Mouse (Mus musculus): ENCODE measurements at regions not wholly inside any gene's neighbourhood (a gene's known extent, or its start where the extent isn't known, plus 50 kb on each side); places are given as distances from the start of the nearest gene placed in this dataset.

GRCm38 (mm10) chr2:147277636-147278035 is 83.6 kb upstream of the Nkx2-2 start:
- Histone ChIP-seq H3K9me3 (replicated peaks) (no peaks in the 10 kb centered on the region), H3K4me3 (replicated peaks) (no peak overlapping the region), H3K4me2 (replicated peaks) (no peak overlapping the region), H3K9ac (no peak overlapping the region), H3K36me3 (no peaks in the 10 kb centered on the region), H3K27me3 (no peaks in the 10 kb centered on the region), H3K27ac (replicated peaks) (no peak overlapping the region), H3K4me1 (no peaks in the 10 kb centered on the region)
- WGBS = 77% methylated on average over 4 of the region's 4 CpGs
- no peak for ATAC-seq (ENCODE audit: insufficient number of reproducible peaks, low FRiP score, low TSS enrichment, low read depth)

- Histone ChIP-seq H3K4me1 (no peaks in the 10 kb centered on the region), H3K4me3 (replicated peaks) (no peak overlapping the region), H3K36me3 (no peaks in the 10 kb centered on the region), H3K27ac (replicated peaks) (no peak overlapping the region), H3K4me2 (replicated peaks) (no peak overlapping the region), H3K27me3 (no peaks in the 10 kb centered on the region), H3K9ac (no peak overlapping the region), H3K9me3 (replicated peaks) (no peaks in the 10 kb centered on the region)
- ATAC-seq (ENCODE audit: insufficient number of reproducible peaks, low FRiP score, low TSS enrichment, low read depth) = no peak
- WGBS = 21% methylated on average over 1 of the region's 1 CpGs
Measured at GRCm38 (mm10) chr2:147269171-147269570, 75.1 kb upstream of the Nkx2-2 start.

- Histone ChIP-seq H3K4me3 (replicated peaks) (no peak overlapping the region), H3K36me3 (no peaks in the 10 kb centered on the region), H3K27me3 (no peaks in the 10 kb centered on the region), H3K4me1 (no peaks in the 10 kb centered on the region), H3K27ac (replicated peaks) (no peak overlapping the region), H3K4me2 (replicated peaks) (no peak overlapping the region), H3K9ac (no peak overlapping the region), H3K9me3 (replicated peaks) (no peaks in the 10 kb centered on the region)
- ATAC-seq (ENCODE audit: insufficient number of reproducible peaks, low FRiP score, low TSS enrichment, low read depth) = no peak
- 51% methylated on average over 5 of the region's 5 CpGs for WGBS
Measured at GRCm38 (mm10) chr2:147267901-147268300, 73.9 kb upstream of the Nkx2-2 start.

- H3K27me3 ChIP-seq = no peaks in the 10 kb centered on the region
- ATAC-seq (ENCODE audit: insufficient number of reproducible peaks, low FRiP score, low TSS enrichment, low read depth) = no peak
- no peaks in the 10 kb centered on the region for H3K4me1 ChIP-seq
- H3K9ac ChIP-seq = no peak overlapping the region
- 88% methylated on average over 3 of the region's 3 CpGs for WGBS
- no peaks in the 10 kb centered on the region for H3K36me3 ChIP-seq
- no peak overlapping the region for H3K27ac ChIP-seq (replicated peaks)
- H3K4me3 ChIP-seq (replicated peaks) = no peak overlapping the region
- H3K4me2 ChIP-seq (replicated peaks) = no peak overlapping the region
- H3K9me3 ChIP-seq (replicated peaks) = no peaks in the 10 kb centered on the region
Measured at GRCm38 (mm10) chr2:147267257-147267656, 73.2 kb upstream of the Nkx2-2 start.

- WGBS = 17% methylated on average over 6 of the region's 6 CpGs
- no peak for ATAC-seq (ENCODE audit: insufficient number of reproducible peaks, low FRiP score, low TSS enrichment, low read depth)
- Histone ChIP-seq H3K27ac (replicated peaks) (no peak overlapping the region), H3K9me3 (replicated peaks) (no peaks in the 10 kb centered on the region), H3K4me2 (replicated peaks) (no peak overlapping the region), H3K27me3 (no peaks in the 10 kb centered on the region), H3K4me1 (no peaks in the 10 kb centered on the region), H3K9ac (no peak overlapping the region), H3K36me3 (no peaks in the 10 kb centered on the region), H3K4me3 (replicated peaks) (no peak overlapping the region)
Measured at GRCm38 (mm10) chr2:147256696-147257095, 62.7 kb upstream of the Nkx2-2 start.

- Histone ChIP-seq H3K9me3 (replicated peaks) (no peaks in the 10 kb centered on the region), H3K9ac (no peak overlapping the region), H3K4me1 (no peaks in the 10 kb centered on the region), H3K27ac (replicated peaks) (no peak overlapping the region), H3K4me3 (replicated peaks) (no peak overlapping the region), H3K4me2 (replicated peaks) (no peak overlapping the region), H3K27me3 (no peaks in the 10 kb centered on the region), H3K36me3 (no peaks in the 10 kb centered on the region)
- 65% methylated on average over 3 of the region's 3 CpGs for WGBS
- no peak for ATAC-seq (ENCODE audit: insufficient number of reproducible peaks, low FRiP score, low TSS enrichment, low read depth)
Measured at GRCm38 (mm10) chr2:147254944-147255343, 60.9 kb upstream of the Nkx2-2 start.

GRCm38 (mm10) chr2:147254137-147254536 is 60.1 kb upstream of the Nkx2-2 start:
- no peaks in the 10 kb centered on the region for H3K27me3 ChIP-seq
- H3K9me3 ChIP-seq (replicated peaks) = no peaks in the 10 kb centered on the region
- H3K4me2 ChIP-seq (replicated peaks) = no peak overlapping the region
- H3K4me1 ChIP-seq = no peaks in the 10 kb centered on the region
- no peaks in the 10 kb centered on the region for H3K36me3 ChIP-seq
- no peak for ATAC-seq (ENCODE audit: insufficient number of reproducible peaks, low FRiP score, low TSS enrichment, low read depth)
- 51% methylated on average over 5 of the region's 5 CpGs for WGBS
- H3K4me3 ChIP-seq (replicated peaks) = no peak overlapping the region
- no peak overlapping the region for H3K9ac ChIP-seq
- H3K27ac ChIP-seq (replicated peaks) = no peak overlapping the region

GRCm38 (mm10) chr2:147247981-147248514 is 54.0 kb upstream of the Nkx2-2 start:
- Histone ChIP-seq H3K9me3 (replicated peaks) (no peaks in the 10 kb centered on the region), H3K9ac (no peak overlapping the region), H3K27me3 (no peaks in the 10 kb centered on the region), H3K4me2 (replicated peaks) (no peak overlapping the region), H3K4me1 (no peaks in the 10 kb centered on the region), H3K27ac (replicated peaks) (no peak overlapping the region), H3K36me3 (no peaks in the 10 kb centered on the region), H3K4me3 (replicated peaks) (no peak overlapping the region)
- 75% methylated on average over 6 of the region's 6 CpGs for WGBS
- ATAC-seq (ENCODE audit: insufficient number of reproducible peaks, low FRiP score, low TSS enrichment, low read depth) = no peak

- ATAC-seq (ENCODE audit: insufficient number of reproducible peaks, low FRiP score, low TSS enrichment, low read depth) = no peak
Measured at GRCm38 (mm10) chr2:147247238-147247637, 53.2 kb upstream of the Nkx2-2 start.

GRCm38 (mm10) chr2:147244406-147244805 is 50.4 kb upstream of the Nkx2-2 start:
- Histone ChIP-seq H3K27ac (replicated peaks) (no peak overlapping the region), H3K4me1 (no peaks in the 10 kb centered on the region), H3K4me3 (replicated peaks) (no peak overlapping the region), H3K27me3 (no peaks in the 10 kb centered on the region), H3K4me2 (replicated peaks) (no peak overlapping the region), H3K36me3 (no peaks in the 10 kb centered on the region), H3K9ac (no peak overlapping the region), H3K9me3 (replicated peaks) (no peaks in the 10 kb centered on the region)
- 74% methylated on average over 1 of the region's 1 CpGs for WGBS
- ATAC-seq (ENCODE audit: insufficient number of reproducible peaks, low FRiP score, low TSS enrichment, low read depth) = 0 out of 2 replicates have a peak, but pooled peaks have one; percentile 34

More at GRCm38 (mm10) chr2:147247238-147247637, 53.2 kb upstream of the Nkx2-2 start:
- no peak overlapping the region for H3K27ac ChIP-seq (replicated peaks)
- no peaks in the 10 kb centered on the region for H3K36me3 ChIP-seq
- no peak overlapping the region for H3K4me2 ChIP-seq (replicated peaks)
- H3K9ac ChIP-seq = no peak overlapping the region
- 67% methylated on average over 8 of the region's 8 CpGs for WGBS
- no peaks in the 10 kb centered on the region for H3K27me3 ChIP-seq
- H3K9me3 ChIP-seq (replicated peaks) = no peaks in the 10 kb centered on the region
- no peaks in the 10 kb centered on the region for H3K4me1 ChIP-seq
- no peak overlapping the region for H3K4me3 ChIP-seq (replicated peaks)

Data from embryonic facial prominence, embryonic 15.5 days (tissue).